Mouse (Mus musculus): ENCODE measurements around the gene Fabp3.
A peak's percentile ranks its signal among the peaks of the same experiment; 100 is the strongest.

The Fabp3 gene

GRCm38 (mm10) chr4:130294513-130294912 lies 13.9 kb upstream of the Fabp3 start:
- no peak for DNase-seq (ENCODE audit: low read depth)

GRCm38 (mm10) chr4:130295047-130295745 lies 13.2 kb upstream of the Fabp3 start:
- DNase-seq (ENCODE audit: low read depth): no peak

GRCm38 (mm10) chr4:130296243-130296965 lies 12.0 kb upstream of the Fabp3 start:
- DNase-seq (ENCODE audit: low read depth): no peak

- peak; percentile 75 for DNase-seq (ENCODE audit: low read depth)
Measured at GRCm38 (mm10) chr4:130297123-130297529, 11.3 kb upstream of the Fabp3 start.

GRCm38 (mm10) chr4:130298877-130299628 lies 9.3 kb upstream of the Fabp3 start:
- no peak for DNase-seq (ENCODE audit: low read depth)

GRCm38 (mm10) chr4:130299629-130300018 lies 8.8 kb upstream of the Fabp3 start:
- DNase-seq (ENCODE audit: low read depth): no peak

- DNase-seq (ENCODE audit: low read depth): no peak
Measured at GRCm38 (mm10) chr4:130302285-130302870, 6.0 kb upstream of the Fabp3 start.

GRCm38 (mm10) chr4:130304746-130305145 lies 3.6 kb upstream of the Fabp3 start:
- DNase-seq (ENCODE audit: low read depth): no peak

GRCm38 (mm10) chr4:130306796-130307630 lies 1.4 kb upstream of the Fabp3 start:
- no peak for DNase-seq (ENCODE audit: low read depth)

- no peak for DNase-seq (ENCODE audit: low read depth)
Measured at GRCm38 (mm10) chr4:130307851-130308230, 554 bp upstream of the Fabp3 start.

GRCm38 (mm10) chr4:130309254-130309653 lies 859 bp downstream of the Fabp3 start:
- no peak for DNase-seq (ENCODE audit: low read depth)

- no peak for DNase-seq (ENCODE audit: low read depth)
Measured at GRCm38 (mm10) chr4:130312526-130312925, 4.1 kb downstream of the Fabp3 start.

- DNase-seq (ENCODE audit: low read depth): no peak
Measured at GRCm38 (mm10) chr4:130313552-130313951, 5.2 kb downstream of the Fabp3 start.

- peak; percentile 63 for DNase-seq (ENCODE audit: low read depth)
Measured at GRCm38 (mm10) chr4:130315771-130316527, 7.6 kb downstream of the Fabp3 start.

- no peak for DNase-seq (ENCODE audit: low read depth)
Measured at GRCm38 (mm10) chr4:130316691-130317090, 8.3 kb downstream of the Fabp3 start.

GRCm38 (mm10) chr4:130318122-130318521 lies 9.7 kb downstream of the Fabp3 start:
- DNase-seq (ENCODE audit: low read depth): peak; percentile 30

GRCm38 (mm10) chr4:130319564-130319963 lies 11.2 kb downstream of the Fabp3 start:
- no peak for DNase-seq (ENCODE audit: low read depth)

GRCm38 (mm10) chr4:130321640-130322039 lies 13.2 kb downstream of the Fabp3 start:
- DNase-seq (ENCODE audit: low read depth): no peak

GRCm38 (mm10) chr4:130322567-130322966 lies 14.2 kb downstream of the Fabp3 start:
- no peak for DNase-seq (ENCODE audit: low read depth)

- no peak for DNase-seq (ENCODE audit: low read depth)
Measured at GRCm38 (mm10) chr4:130323165-130323564, 14.8 kb downstream of the Fabp3 start.

GRCm38 (mm10) chr4:130323607-130324006 lies 15.2 kb downstream of the Fabp3 start:
- no peak for DNase-seq (ENCODE audit: low read depth)

All from NIH3T3 (cell line).